Mouse (Mus musculus) forebrain, embryonic 16.5 days (tissue): ENCODE measurements at regions not wholly inside any gene's neighbourhood (a gene's known extent, or its start where the extent isn't known, plus 50 kb on each side); places are given as distances from the start of the nearest gene placed in this dataset.

Experiments used
- ATAC-seq: fragments of 200-750 bp; cut with Nextera tagmentation; 2 replicates; pipeline ENCODE4 v1.8.0; 2017; ENCODE audit warnings: mild to moderate bottlenecking, moderate library complexity
- H3K27ac ChIP-seq: fragments of 300-500 bp; sonication (generic); 2 replicates; pipeline ENCODE4 v1.5.1; 2014; ENCODE audit warnings: low read length, control low read depth
- H3K27me3 ChIP-seq: fragments of 300-500 bp; sonication (generic); replicated peaks from 2 replicates; pipeline ENCODE4 v1.6.1; 2014; ENCODE audit warnings: low read length; ENCODE audit not compliant: control insufficient read depth, insufficient read depth
- H3K36me3 ChIP-seq: fragments of 300-500 bp; sonication (generic); 2 replicates; pipeline ENCODE4 v1.6.1; 2014; ENCODE audit not compliant: control insufficient read depth, insufficient read depth
- H3K4me1 ChIP-seq: fragments of 300-500 bp; sonication (generic); replicated peaks from 2 replicates; pipeline ENCODE4 v1.6.1; 2014; ENCODE audit warnings: low read length; ENCODE audit not compliant: control insufficient read depth, insufficient read depth
- H3K4me2 ChIP-seq: fragments of 300-500 bp; sonication (generic); 2 replicates; pipeline ENCODE4 v1.6.1; 2014; ENCODE audit warnings: mild to moderate bottlenecking, low read length, control low read depth
- H3K4me3 ChIP-seq: fragments of 300-500 bp; sonication (generic); replicated peaks from 2 replicates; pipeline ENCODE4 v1.5.1; 2014; ENCODE audit warnings: mild to moderate bottlenecking, low read length, control low read depth
- H3K9ac ChIP-seq: fragments of 300-500 bp; sonication (generic); replicated peaks from 2 replicates; pipeline ENCODE4 v1.6.1; 2014; ENCODE audit warnings: low read depth, low read length, control low read depth
- H3K9me3 ChIP-seq: fragments of 300-500 bp; sonication (generic); 2 replicates; pipeline ENCODE4 v1.6.1; 2016; ENCODE audit warnings: low read length; ENCODE audit not compliant: control insufficient read depth
- WGBS: fragments of 180-500 bp; shearing (Covaris S2); extraction: QIAGEN DNeasy Blood & Tissue Kit; methylation state at CpG from one replicate; pipeline ENCODE4 v1.1.7; 2014; 5-methylcytosine and 5-hydroxymethylcytosine counted together

DNA sequence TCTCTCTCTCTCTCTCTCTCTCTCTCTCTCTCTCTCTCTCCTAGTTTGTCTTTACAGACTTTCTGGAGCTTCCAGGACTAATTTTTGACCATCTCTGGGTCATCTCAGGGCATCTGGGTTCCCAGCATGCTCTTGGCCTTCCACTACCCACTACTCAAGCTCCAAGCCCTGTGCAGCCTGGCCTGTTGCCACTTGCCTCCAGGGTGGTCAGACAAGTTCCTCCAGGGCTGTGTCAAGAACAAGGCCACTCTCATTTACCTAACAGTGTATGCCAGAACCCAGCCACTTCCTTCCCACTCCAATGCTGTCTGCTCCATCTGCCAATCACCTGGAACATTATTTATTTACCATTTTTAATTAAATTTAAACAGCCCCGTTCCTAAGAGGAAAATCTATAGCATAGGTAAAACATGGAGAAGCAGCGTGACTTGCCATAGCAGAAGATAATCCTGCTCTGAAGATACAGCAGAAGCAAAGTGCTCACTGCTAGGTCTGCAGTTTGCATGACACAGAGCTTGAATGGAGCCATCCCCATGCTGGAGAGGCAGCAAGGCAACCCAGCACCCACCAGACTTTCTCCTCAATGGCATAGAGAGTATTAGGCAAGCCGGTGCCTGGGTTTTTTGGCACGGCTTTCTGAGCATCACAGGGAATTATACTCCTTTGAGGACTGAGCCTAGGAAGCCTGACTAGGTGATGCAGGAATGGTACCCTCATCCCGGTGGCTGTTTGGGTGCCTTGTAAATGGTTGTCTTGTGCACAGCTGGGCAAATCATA lies 54.0 kb downstream of the Foxi1 start:
- Histone ChIP-seq H3K36me3 (no peaks in the 10 kb centered on the region), H3K9ac (no peak overlapping the region), H3K4me2 (no peak overlapping the region), H3K4me3 (no peak overlapping the region), H3K9me3 (no peaks in the 10 kb centered on the region), H3K27ac (no peak overlapping the region), H3K4me1 (no peaks in the 10 kb centered on the region), H3K27me3 (no peaks in the 10 kb centered on the region)
- 82% methylated on average over 5 of the region's 5 CpGs for WGBS
- ATAC-seq: no peak

DNA sequence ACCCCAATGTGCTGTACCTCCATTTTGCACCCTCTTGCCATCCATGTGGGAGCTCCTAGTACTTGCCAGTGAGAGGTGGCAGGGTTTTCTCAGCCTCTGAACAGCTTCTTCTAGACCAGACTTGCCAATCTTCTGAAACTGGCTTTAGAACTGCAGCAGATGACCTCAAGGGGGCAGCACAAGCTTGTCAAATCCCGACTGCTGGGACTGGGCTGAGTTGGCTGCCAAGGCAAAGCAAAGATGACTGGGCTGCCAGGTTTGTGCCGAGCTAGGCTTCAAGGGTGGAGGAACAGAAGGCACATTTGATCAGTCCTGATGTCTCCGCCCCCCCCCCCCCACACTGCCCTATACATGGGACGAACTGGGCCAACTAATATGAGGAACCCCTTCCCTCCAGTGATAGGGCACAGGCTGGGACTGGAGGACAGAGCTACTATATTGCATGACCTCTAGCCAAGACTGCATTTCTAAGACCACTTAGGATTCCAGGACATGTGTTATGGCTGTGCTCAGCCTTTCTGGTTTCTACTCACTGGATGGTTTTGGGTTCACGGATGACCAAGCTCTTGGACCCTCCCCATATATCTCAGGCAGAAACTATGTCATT lies 51.1 kb upstream of the 4930469K13Rik start:
- H3K27ac ChIP-seq: no peak overlapping the region
- H3K9me3 ChIP-seq: no peaks in the 10 kb centered on the region
- no peaks in the 10 kb centered on the region for H3K36me3 ChIP-seq
- H3K9ac ChIP-seq: no peak overlapping the region
- peak; percentile 89 for ATAC-seq
- H3K27me3 ChIP-seq: no peaks in the 10 kb centered on the region
- WGBS: 28% methylated on average over 5 of the region's 5 CpGs
- no peak overlapping the region for H3K4me2 ChIP-seq
- no peak overlapping the region for H3K4me3 ChIP-seq
- H3K4me1 ChIP-seq: peaks cover 3% of the 10 kb centered on the region; the same call in 1 of the 2 replicates
